Mouse (Mus musculus) limb, embryonic 14.5 days (tissue): ENCODE measurements around the gene Pak4. TPM values are rescaled to one million over a fixed set of nuclear protein-coding genes. Genes with fewer than 3 reads are reported as not detected.
A peak's percentile ranks its signal among the peaks of the same experiment; 100 is the strongest.
"Not testable (repeated sequence)": the region's sequence is repeated elsewhere in the genome, so short reads cannot be mapped to it uniquely, and the experiment has no call there.

Experiments used
- ATAC-seq: fragments of 200-750 bp; cut with Nextera tagmentation; 2 replicates; pipeline ENCODE4 v1.8.0; 2017; ENCODE audit warnings: low read depth, moderate number of reproducible peaks, moderate TSS enrichment; ENCODE audit not compliant: low FRiP score
- DNase-seq: peaks from one replicate; pipeline ENCODE4 v3.0.0-alpha.2; 2015; ENCODE audit warnings: low spot score
- H3K27ac ChIP-seq: fragments of 300-500 bp; sonication (generic); replicated peaks from 2 replicates; pipeline ENCODE4 v1.5.1; 2014; ENCODE audit warnings: low read depth, mild to moderate bottlenecking, low read length, moderate library complexity, mixed read lengths
- H3K27me3 ChIP-seq: fragments of 300-500 bp; sonication (generic); 2 replicates; pipeline ENCODE4 v1.6.1; 2014; ENCODE audit warnings: low read length, mixed read lengths; ENCODE audit not compliant: control insufficient read depth, insufficient read depth
- H3K36me3 ChIP-seq: fragments of 300-500 bp; sonication (generic); 2 replicates; pipeline ENCODE4 v1.6.1; 2014; ENCODE audit warnings: mild to moderate bottlenecking, low read length, moderate library complexity, mixed read lengths; ENCODE audit not compliant: control insufficient read depth, insufficient read depth
- H3K4me1 ChIP-seq: fragments of 300-500 bp; sonication (generic); 2 replicates; pipeline ENCODE4 v1.6.1; 2014; ENCODE audit warnings: antibody characterized with exemption, low read length, mixed read lengths; ENCODE audit not compliant: control insufficient read depth, insufficient read depth
- H3K4me2 ChIP-seq: fragments of 300-500 bp; sonication (generic); replicated peaks from 2 replicates; pipeline ENCODE4 v1.6.1; 2014; ENCODE audit warnings: low read depth, mild to moderate bottlenecking, low read length, moderate library complexity; ENCODE audit not compliant: severe bottlenecking
- H3K4me3 ChIP-seq: fragments of 300-500 bp; sonication (generic); replicated peaks from 2 replicates; pipeline ENCODE4 v1.5.1; 2014; ENCODE audit warnings: low read length
- H3K9ac ChIP-seq: fragments of 300-500 bp; sonication (generic); 2 replicates; pipeline ENCODE4 v1.6.1; 2014; ENCODE audit warnings: mild to moderate bottlenecking, low read depth, low read length, moderate library complexity; ENCODE audit not compliant: severe bottlenecking
- H3K9me3 ChIP-seq: fragments of 300-500 bp; sonication (generic); 2 replicates; pipeline ENCODE4 v1.6.1; 2016; ENCODE audit warnings: low read length; ENCODE audit not compliant: control insufficient read depth
- POLR2A ChIP-seq: fragments of 200-500 bp; IDR thresholded peaks from 2 replicates; pipeline ENCODE4 v1.8.0; 2012; ENCODE audit warnings: inconsistent platforms, mild to moderate bottlenecking, moderate library complexity, borderline replicate concordance; ENCODE audit not compliant: insufficient read depth, insufficient read length; ENCODE audit errors: extremely low read depth
- WGBS: fragments of 180-500 bp; shearing (Covaris S2); extraction: QIAGEN DNeasy Blood & Tissue Kit; methylation state at CpG from one replicate; pipeline ENCODE4 v1.1.7; 2014; 5-methylcytosine and 5-hydroxymethylcytosine counted together
- microRNA-seq: library from miRNA; unstranded; fragments of <30 nt; microRNA quantifications from one replicate; pipeline ENCODE4, GENCODE M21; 2016
- polyA plus RNA-seq, 2 experiments: library from polyadenylated mRNA; depleted of rRNA in 1 of 2; stranded (reverse) in 1 of 2; unstranded in 1 of 2; fragments of >200 nt; fragmentation: Nextera tagmentation in 1 of 2; extraction: Ambion mirVana in 1 of 2; gene quantifications; 2 replicates each; pipeline versions ENCODE4 v1.2.1 to v1.2.3; 2012 to 2014

The Pak4 gene
- polyA plus RNA-seq, 2 experiments, result 21.3 to 27.6 TPM

DNA sequence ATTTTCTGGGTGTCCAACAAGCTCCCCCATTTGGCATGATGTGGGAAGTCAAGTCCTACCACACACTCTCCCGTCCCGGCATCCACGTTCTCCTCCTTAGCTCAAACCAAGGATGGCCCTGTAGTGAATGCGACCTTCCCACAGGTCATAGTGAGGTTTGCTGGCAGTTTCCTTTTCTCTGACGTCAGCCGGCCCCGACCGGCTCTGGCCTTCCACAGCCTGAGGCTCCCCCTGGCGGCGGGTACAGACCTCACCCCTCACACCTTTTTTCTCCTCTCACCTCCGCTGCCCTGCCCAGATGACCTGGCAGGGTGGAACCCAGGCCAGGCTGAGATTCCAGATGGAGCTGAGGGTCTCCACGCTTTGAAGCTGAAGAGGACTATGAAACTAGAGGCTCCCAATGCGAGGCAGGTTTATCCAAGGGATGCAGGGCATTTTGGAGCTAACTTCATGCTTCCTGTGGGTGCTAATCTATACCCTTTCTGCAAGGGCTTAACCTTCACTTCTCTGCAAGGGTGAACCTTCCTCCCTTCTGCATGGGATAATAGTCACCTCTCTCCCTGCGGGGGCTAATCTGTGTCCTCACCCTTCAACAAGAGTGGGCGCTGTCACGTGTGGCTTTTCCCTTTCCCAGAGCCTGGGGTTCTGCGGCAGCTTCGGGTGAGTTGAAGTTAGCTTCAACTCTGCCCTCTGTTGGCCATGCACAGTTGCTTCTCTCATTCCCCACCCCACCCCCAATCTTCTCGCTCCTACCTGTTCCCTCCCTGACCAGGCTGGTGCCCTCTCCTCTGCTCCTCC, 69.9 kb downstream of the Pak4 start:
- Histone ChIP-seq H3K9ac (no peak overlapping the region), H3K4me3 (no peak overlapping the region), H3K36me3 (no peaks in the 10 kb centered on the region), H3K4me2 (peak overlapping the region; percentile 10; the same call in 1 of the 2 replicates), H3K27me3 (no peaks in the 10 kb centered on the region), H3K9me3 (no peaks in the 10 kb centered on the region), H3K27ac (no peak overlapping the region), H3K4me1 (no peaks in the 10 kb centered on the region)
- peak; percentile 44 for DNase-seq
- ATAC-seq, result no peak; the same call in 1 of the 2 replicates
- TF ChIP-seq POLR2A, result no peak
- 7% methylated on average over 19 of the region's 19 CpGs for WGBS

DNA sequence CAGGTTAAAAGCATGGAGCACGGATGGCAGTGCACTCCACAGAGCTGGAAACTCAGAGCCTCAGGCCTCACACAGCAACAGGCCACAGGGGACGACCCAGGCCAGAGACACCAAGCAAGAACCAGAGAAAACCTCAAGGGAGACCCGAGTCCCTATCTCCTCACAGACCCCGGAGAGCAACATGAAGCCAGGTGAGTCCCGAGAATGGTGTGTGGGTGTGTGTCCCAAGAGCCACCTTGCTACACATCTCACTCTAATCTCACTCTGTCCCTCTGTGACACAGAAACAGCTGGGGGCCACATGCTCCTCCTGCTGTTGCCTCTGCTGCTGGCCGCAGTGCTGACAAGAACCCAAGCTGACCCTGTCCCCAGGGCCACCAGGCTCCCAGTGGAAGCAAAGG, 75.4 kb downstream of the Pak4 start, which contains the start of gene Ifnl3:
Gene Ifnl3, plus strand, starts transcription at position 301 of the 400 bp plus-strand sequence.
- not testable (repeated sequence) for H3K4me1 ChIP-seq, H3K9me3 ChIP-seq, H3K4me2 ChIP-seq, H3K4me3 ChIP-seq, H3K9ac ChIP-seq, H3K27ac ChIP-seq, DNase-seq, ATAC-seq, H3K36me3 ChIP-seq, H3K27me3 ChIP-seq
- 72% methylated on average over 5 of the region's 6 CpGs for WGBS

- Histone ChIP-seq H3K27ac (no peak overlapping the region), H3K4me2 (no peak overlapping the region), H3K9ac (no peak overlapping the region), H3K36me3 (no peaks in the 10 kb centered on the region), H3K9me3 (no peaks in the 10 kb centered on the region), H3K27me3 (no peaks in the 10 kb centered on the region), H3K4me3 (no peak overlapping the region), H3K4me1 (no peaks in the 10 kb centered on the region)
- no peak for TF ChIP-seq POLR2A
- WGBS, result 71% methylated on average over 8 of the region's 8 CpGs
- no peak for ATAC-seq
- no peak for DNase-seq
Observed at GRCm38 (mm10) chr7:28511441-28511840, 86.5 kb downstream of the Pak4 start.

GRCm38 (mm10) chr7:28510405-28510974, 87.5 kb downstream of the Pak4 start, which contains the start of gene Ifnl2:
Gene Ifnl2 (minus strand): TSS chr7:28510455.
- H3K9ac ChIP-seq, H3K4me2 ChIP-seq, ATAC-seq, H3K27ac ChIP-seq, H3K9me3 ChIP-seq, H3K36me3 ChIP-seq, DNase-seq, H3K4me1 ChIP-seq, H3K4me3 ChIP-seq, H3K27me3 ChIP-seq: not testable (repeated sequence)
- 51% methylated on average over 8 of the region's 8 CpGs for whole genome bisulfite sequencing

DNA sequence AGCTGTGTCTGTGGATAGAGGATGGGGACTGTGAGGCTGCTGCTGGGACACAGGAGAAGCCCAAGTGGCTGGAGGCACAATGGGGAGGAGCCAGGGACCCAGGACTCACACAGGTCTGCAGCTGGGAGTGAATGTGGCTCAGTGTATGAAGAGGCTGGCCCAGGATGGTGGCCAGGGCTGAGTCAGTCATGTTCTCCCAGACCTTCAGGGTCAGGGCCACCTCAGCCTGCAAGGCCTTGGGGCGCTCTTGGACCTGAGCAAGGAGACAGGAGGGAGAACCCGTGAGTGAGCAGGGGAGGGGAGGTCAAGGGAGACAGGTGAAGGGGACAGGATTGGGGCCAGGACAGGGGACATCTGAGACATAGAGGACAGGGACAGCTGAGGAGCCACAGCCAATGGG, 88.9 kb downstream of the Pak4 start:
- H3K9ac ChIP-seq, H3K27ac ChIP-seq, H3K4me2 ChIP-seq, H3K27me3 ChIP-seq, DNase-seq, H3K4me1 ChIP-seq, H3K9me3 ChIP-seq, ATAC-seq, H3K4me3 ChIP-seq, H3K36me3 ChIP-seq: not testable (repeated sequence)
- WGBS, result 60% methylated on average over 1 of the region's 2 CpGs

Small RNAs within 50 kb of the gene (microRNA-seq; reads per million reads assigned to microRNA genes)
- gene Mir7049, result 1.1 reads per million

Other genes starting within 250 kb of the Pak4 start
- 1,848 and 2,127 TPM in 2 replicates for gene Rps16, start 247.5 kb downstream of the Pak4 start, polyA plus RNA-seq (2012; rRNA removed)
- gene Rps16, start 247.5 kb downstream of the Pak4 start, polyA plus RNA-seq (2014; fragmentation: Nextera tagmentation; extraction: Ambion mirVana), result 1,280 and 1,345 TPM in 2 replicates
- gene Plekhg2, start 225.6 kb downstream of the Pak4 start, polyA plus RNA-seq (2012; rRNA removed), result 67.3 and 87.8 TPM in 2 replicates
- gene Plekhg2, start 225.6 kb downstream of the Pak4 start, polyA plus RNA-seq (2014; fragmentation: Nextera tagmentation; extraction: Ambion mirVana), result 59.0 and 69.1 TPM in 2 replicates
- gene Zfp36, start 217.9 kb downstream of the Pak4 start, polyA plus RNA-seq (2012; rRNA removed), result 12.3 and 19.0 TPM in 2 replicates
- 16.0 TPM in 2 replicates for gene Zfp36, start 217.9 kb downstream of the Pak4 start, polyA plus RNA-seq (2014; fragmentation: Nextera tagmentation; extraction: Ambion mirVana)
- gene Med29, start 205.5 kb downstream of the Pak4 start, polyA plus RNA-seq (2012; rRNA removed), result 47.5 and 61.6 TPM in 2 replicates
- 46.6 and 49.9 TPM in 2 replicates for gene Med29, start 205.5 kb downstream of the Pak4 start, polyA plus RNA-seq (2014; fragmentation: Nextera tagmentation; extraction: Ambion mirVana)
- gene Paf1, start 205.2 kb downstream of the Pak4 start, polyA plus RNA-seq (2012; rRNA removed), result 97.8 and 102 TPM in 2 replicates
- 54.2 and 63.1 TPM in 2 replicates for gene Paf1, start 205.2 kb downstream of the Pak4 start, polyA plus RNA-seq (2014; fragmentation: Nextera tagmentation; extraction: Ambion mirVana)
- gene Gmfg, start 160.7 kb downstream of the Pak4 start, polyA plus RNA-seq (2012; rRNA removed), result 7.0 and 12.7 TPM in 2 replicates
- 15.7 and 19.4 TPM in 2 replicates for gene Gmfg, start 160.7 kb downstream of the Pak4 start, polyA plus RNA-seq (2014; fragmentation: Nextera tagmentation; extraction: Ambion mirVana)
- gene Lrfn1, start 146.2 kb downstream of the Pak4 start, polyA plus RNA-seq (2012; rRNA removed), result 18.7 and 31.8 TPM in 2 replicates
- gene Lrfn1, start 146.2 kb downstream of the Pak4 start, polyA plus RNA-seq (2014; fragmentation: Nextera tagmentation; extraction: Ambion mirVana), result 5.9 and 7.6 TPM in 2 replicates
- gene Ifnl2, start 87.7 kb downstream of the Pak4 start, polyA plus RNA-seq (2012; rRNA removed), result not detected in 2 replicates
- not detected in 2 replicates for gene Ifnl2, start 87.7 kb downstream of the Pak4 start, polyA plus RNA-seq (2014; fragmentation: Nextera tagmentation; extraction: Ambion mirVana)
- gene Ifnl3, start 75.3 kb downstream of the Pak4 start, polyA plus RNA-seq (2012; rRNA removed), result not detected in 2 replicates
- gene Ifnl3, start 75.3 kb downstream of the Pak4 start, polyA plus RNA-seq (2014; fragmentation: Nextera tagmentation; extraction: Ambion mirVana), result not detected in 2 replicates
- 0.14 and 0.85 TPM in 2 replicates for gene Sycn, start 57.3 kb downstream of the Pak4 start, polyA plus RNA-seq (2012; rRNA removed)
- not detected in 2 replicates for gene Sycn, start 57.3 kb downstream of the Pak4 start, polyA plus RNA-seq (2014; fragmentation: Nextera tagmentation; extraction: Ambion mirVana)
- not detected in 2 replicates for gene Nccrp1, start 50.9 kb downstream of the Pak4 start, polyA plus RNA-seq (2012; rRNA removed)
- gene Nccrp1, start 50.9 kb downstream of the Pak4 start, polyA plus RNA-seq (2014; fragmentation: Nextera tagmentation; extraction: Ambion mirVana), result not detected in 2 replicates
- 82.0 and 129 TPM in 2 replicates for gene Samd4b, start within 50 bp of the Pak4 start, polyA plus RNA-seq (2012; rRNA removed)
- gene Samd4b, start within 50 bp of the Pak4 start, polyA plus RNA-seq (2014; fragmentation: Nextera tagmentation; extraction: Ambion mirVana), result 33.0 and 35.1 TPM in 2 replicates
- 0.08 and 0.54 TPM in 2 replicates for gene Acp7, start 33.1 kb upstream of the Pak4 start, polyA plus RNA-seq (2012; rRNA removed)
- gene Acp7, start 33.1 kb upstream of the Pak4 start, polyA plus RNA-seq (2014; fragmentation: Nextera tagmentation; extraction: Ambion mirVana), result 0.10 TPM in 1 of 2 replicates, not detected in the other
- gene Fbxo27, start 94.7 kb upstream of the Pak4 start, polyA plus RNA-seq (2012; rRNA removed), result 19.5 and 24.0 TPM in 2 replicates
- 7.4 and 9.0 TPM in 2 replicates for gene Fbxo27, start 94.7 kb upstream of the Pak4 start, polyA plus RNA-seq (2014; fragmentation: Nextera tagmentation; extraction: Ambion mirVana)
- 34.8 and 43.3 TPM in 2 replicates for gene Fbxo17, start 118.6 kb upstream of the Pak4 start, polyA plus RNA-seq (2012; rRNA removed)
- 25.6 and 29.0 TPM in 2 replicates for gene Fbxo17, start 118.6 kb upstream of the Pak4 start, polyA plus RNA-seq (2014; fragmentation: Nextera tagmentation; extraction: Ambion mirVana)
- gene Mrps12, start 143.6 kb upstream of the Pak4 start, polyA plus RNA-seq (2012; rRNA removed), result 82.6 and 92.6 TPM in 2 replicates
- gene Mrps12, start 143.6 kb upstream of the Pak4 start, polyA plus RNA-seq (2014; fragmentation: Nextera tagmentation; extraction: Ambion mirVana), result 134 and 135 TPM in 2 replicates
- gene Sars2, start 143.8 kb upstream of the Pak4 start, polyA plus RNA-seq (2012; rRNA removed), result 32.6 and 38.1 TPM in 2 replicates
- 22.0 and 22.3 TPM in 2 replicates for gene Sars2, start 143.8 kb upstream of the Pak4 start, polyA plus RNA-seq (2014; fragmentation: Nextera tagmentation; extraction: Ambion mirVana)
- 0.06 and 0.24 TPM in 2 replicates for gene Ccer2, start 158.0 kb upstream of the Pak4 start, polyA plus RNA-seq (2012; rRNA removed)
- gene Ccer2, start 158.0 kb upstream of the Pak4 start, polyA plus RNA-seq (2014; fragmentation: Nextera tagmentation; extraction: Ambion mirVana), result 0.54 TPM in 1 of 2 replicates, not detected in the other
- gene Sirt2, start 168.6 kb upstream of the Pak4 start, polyA plus RNA-seq (2012; rRNA removed), result 107 and 113 TPM in 2 replicates
- gene Sirt2, start 168.6 kb upstream of the Pak4 start, polyA plus RNA-seq (2014; fragmentation: Nextera tagmentation; extraction: Ambion mirVana), result 73.7 and 89.3 TPM in 2 replicates
- 27.4 and 31.0 TPM in 2 replicates for gene Nfkbib, start 169.3 kb upstream of the Pak4 start, polyA plus RNA-seq (2012; rRNA removed)
- 37.4 and 41.9 TPM in 2 replicates for gene Nfkbib, start 169.3 kb upstream of the Pak4 start, polyA plus RNA-seq (2014; fragmentation: Nextera tagmentation; extraction: Ambion mirVana)
- 2.3 and 2.5 TPM in 2 replicates for gene Rinl, start 190.8 kb upstream of the Pak4 start, polyA plus RNA-seq (2012; rRNA removed)
- 2.6 and 2.8 TPM in 2 replicates for gene Rinl, start 190.8 kb upstream of the Pak4 start, polyA plus RNA-seq (2014; fragmentation: Nextera tagmentation; extraction: Ambion mirVana)
- 525 and 571 TPM in 2 replicates for gene Hnrnpl, start 210.4 kb upstream of the Pak4 start, polyA plus RNA-seq (2012; rRNA removed)
- gene Hnrnpl, start 210.4 kb upstream of the Pak4 start, polyA plus RNA-seq (2014; fragmentation: Nextera tagmentation; extraction: Ambion mirVana), result 208 and 225 TPM in 2 replicates
- 165 and 172 TPM in 2 replicates for gene Ech1, start 227.0 kb upstream of the Pak4 start, polyA plus RNA-seq (2012; rRNA removed)
- 176 and 200 TPM in 2 replicates for gene Ech1, start 227.0 kb upstream of the Pak4 start, polyA plus RNA-seq (2014; fragmentation: Nextera tagmentation; extraction: Ambion mirVana)
- gene Lgals4, start 235.7 kb upstream of the Pak4 start, polyA plus RNA-seq (2012; rRNA removed), result 17.9 and 18.0 TPM in 2 replicates
- 5.9 and 7.0 TPM in 2 replicates for gene Lgals4, start 235.7 kb upstream of the Pak4 start, polyA plus RNA-seq (2014; fragmentation: Nextera tagmentation; extraction: Ambion mirVana)